Mouse (Mus musculus): Measurements from ENCODE around the gene 1700019N19Rik.

- TF ChIP-seq CTCF (IDR thresholded peaks at IDR 0.05; ENCODE audit: control insufficient read depth, insufficient read depth, insufficient read length) (no peak), MYOG (IDR thresholded peaks at IDR 0.05; ENCODE audit: control insufficient read depth, extremely low read depth, insufficient read length) (no peak), MAX (IDR thresholded peaks at IDR 0.05) (no peak), CEBPB (IDR thresholded peaks at IDR 0.05; ENCODE audit: low read depth) (no peak), USF1 (IDR thresholded peaks at IDR 0.05; ENCODE audit: low read depth) (no peak)
Measured at GRCm38 (mm10) chr19:58827656-58828055, 33.4 kb upstream of the 1700019N19Rik start.
